Mouse (Mus musculus) stomach, embryonic 16.5 days (tissue): ENCODE results near the gene Spata31d1d. TPM values are rescaled to one million over a fixed set of nuclear protein-coding genes. Genes with fewer than 3 reads are reported as not detected.

ENCODE experiments used
- ATAC-seq: fragments of 200-750 bp; cut with Nextera tagmentation; 2 replicates; pipeline ENCODE4 v1.8.0; 2017; ENCODE audit warnings: moderate number of reproducible peaks, moderate TSS enrichment; ENCODE audit not compliant: insufficient read depth, low FRiP score
- H3K27ac ChIP-seq: fragments of 300-500 bp; sonication (generic); 2 replicates; pipeline ENCODE4 v1.5.1; 2014; ENCODE audit warnings: low read length
- H3K27me3 ChIP-seq: fragments of 300-500 bp; sonication (generic); 2 replicates; pipeline ENCODE4 v1.6.1; 2014; ENCODE audit warnings: low read length, control low read depth, mixed read lengths; ENCODE audit not compliant: control insufficient read depth, insufficient read depth
- H3K36me3 ChIP-seq: fragments of 300-500 bp; sonication (generic); 2 replicates; pipeline ENCODE4 v1.6.1; 2014; ENCODE audit warnings: low read length; ENCODE audit not compliant: control insufficient read depth, insufficient read depth
- H3K4me1 ChIP-seq: fragments of 300-500 bp; sonication (generic); 2 replicates; pipeline ENCODE4 v1.6.1; 2014; ENCODE audit warnings: low read length, control low read depth, mixed read lengths; ENCODE audit not compliant: control insufficient read depth, insufficient read depth
- H3K4me2 ChIP-seq: fragments of 300-500 bp; sonication (generic); 2 replicates; pipeline ENCODE4 v1.6.1; 2014; ENCODE audit warnings: low read depth, low read length, mixed read lengths
- H3K4me3 ChIP-seq: fragments of 300-500 bp; sonication (generic); replicated peaks from 2 replicates; pipeline ENCODE4 v1.5.1; 2014; ENCODE audit warnings: mild to moderate bottlenecking, low read length
- H3K9ac ChIP-seq: fragments of 300-500 bp; sonication (generic); 2 replicates; pipeline ENCODE4 v1.6.1; 2014; ENCODE audit warnings: low read length
- H3K9me3 ChIP-seq: fragments of 300-500 bp; sonication (generic); replicated peaks from 2 replicates; pipeline ENCODE4 v1.6.1; 2016; ENCODE audit warnings: low read length, control low read depth; ENCODE audit not compliant: control insufficient read depth
- WGBS: fragments of 180-500 bp; shearing (Covaris S2); extraction: QIAGEN DNeasy Blood & Tissue Kit; methylation state at CpG from one replicate; pipeline ENCODE4 v1.1.7; 2014; 5-methylcytosine and 5-hydroxymethylcytosine counted together
- polyA plus RNA-seq: library from polyadenylated mRNA; unstranded; fragments of >200 nt; fragmentation: Nextera tagmentation; extraction: Ambion mirVana; gene quantifications from 2 replicates; pipeline ENCODE4 v1.2.1, GENCODE M21; 2015

The Spata31d1d gene
- polyA plus RNA-seq, 1 experiment from 2014 or later, result not detected

DNA sequence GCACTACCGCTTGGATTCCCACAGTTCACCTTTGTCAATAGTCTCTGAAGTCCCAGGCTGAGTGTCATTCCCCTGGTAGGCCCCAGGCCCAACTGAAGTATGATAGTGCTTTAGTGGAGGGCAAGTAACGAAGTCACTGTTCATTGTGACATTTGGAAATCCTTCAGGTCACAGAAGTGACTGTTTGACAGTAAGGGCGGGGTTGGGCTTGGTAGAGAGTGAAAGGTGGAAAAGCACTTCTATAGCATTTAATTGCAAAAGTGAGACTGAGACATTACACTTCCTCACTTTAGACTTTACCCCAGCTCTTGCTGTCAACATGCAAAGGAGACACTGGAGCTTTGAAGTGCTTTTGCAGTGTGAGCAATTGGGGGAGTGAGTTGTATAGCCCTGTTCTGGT is 37.5 kb downstream of the Spata31d1d start, which contains the start of gene 4921517D22Rik:
4921517D22Rik (minus strand) TSS at position 101 of the 400 bp plus-strand sequence.
- ATAC-seq, result no peak
- no peak within 1 kb of the TSS for H3K9ac ChIP-seq
- H3K36me3 ChIP-seq, result no peaks in the 10 kb centered on the region
- H3K9me3 ChIP-seq, result no peaks in the 10 kb centered on the region
- WGBS, result 83% methylated on average over 3 of the region's 3 CpGs
- no peaks in the 10 kb centered on the region for H3K27me3 ChIP-seq
- H3K27ac ChIP-seq, result no peak within 1 kb of the TSS
- H3K4me1 ChIP-seq, result no peaks in the 10 kb centered on the region
- no peak within 1 kb of the TSS for H3K4me2 ChIP-seq
- no peak within 1 kb of the TSS for H3K4me3 ChIP-seq

DNA sequence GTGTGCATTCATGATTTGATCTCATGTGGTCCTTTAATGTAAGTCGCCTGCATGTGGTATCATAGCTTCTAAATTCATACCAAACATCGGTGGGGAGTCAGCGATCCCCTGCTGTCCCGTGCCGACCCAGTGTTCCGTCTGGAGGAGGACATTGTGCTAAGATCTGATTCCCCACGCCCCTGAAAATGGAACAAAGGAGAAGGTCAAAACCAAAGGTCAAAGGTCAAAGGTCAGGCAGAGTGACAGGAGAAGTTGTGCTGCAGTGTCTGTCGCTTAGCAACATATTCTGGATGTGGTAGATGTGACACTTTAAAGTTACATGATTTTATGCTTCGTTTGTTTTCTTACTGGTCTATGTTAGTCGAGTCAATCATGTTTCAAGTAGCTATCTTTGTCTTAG is 40.1 kb downstream of the Spata31d1d start:
- no peak for ATAC-seq
- no peaks in the 10 kb centered on the region for H3K36me3 ChIP-seq
- no peak overlapping the region for H3K9ac ChIP-seq
- H3K27ac ChIP-seq, result no peak overlapping the region
- H3K4me2 ChIP-seq, result no peak overlapping the region
- H3K4me3 ChIP-seq, result no peak overlapping the region
- WGBS, result 72% methylated on average over 10 of the region's 10 CpGs
- H3K9me3 ChIP-seq, result no peaks in the 10 kb centered on the region
- H3K4me1 ChIP-seq, result no peaks in the 10 kb centered on the region
- no peaks in the 10 kb centered on the region for H3K27me3 ChIP-seq

- no peak overlapping the region for H3K27ac ChIP-seq
- ATAC-seq, result no peak
- H3K4me3 ChIP-seq, result no peak overlapping the region
- no peaks in the 10 kb centered on the region for H3K9me3 ChIP-seq
- H3K4me1 ChIP-seq, result no peaks in the 10 kb centered on the region
- no peak overlapping the region for H3K4me2 ChIP-seq
- 79% methylated on average over 7 of the region's 7 CpGs for WGBS
- H3K9ac ChIP-seq, result no peak overlapping the region
- no peaks in the 10 kb centered on the region for H3K36me3 ChIP-seq
- no peaks in the 10 kb centered on the region for H3K27me3 ChIP-seq
These were observed 41.0 kb downstream of the Spata31d1d start for GRCm38 (mm10) chr13:59690576-59690975.

GRCm38 (mm10) chr13:59689843-59690242 is 41.7 kb downstream of the Spata31d1d start:
- Histone ChIP-seq H3K27me3 (no peaks in the 10 kb centered on the region), H3K4me1 (no peaks in the 10 kb centered on the region), H3K9me3 (no peaks in the 10 kb centered on the region), H3K36me3 (no peaks in the 10 kb centered on the region), H3K4me3 (no peak overlapping the region), H3K27ac (no peak overlapping the region), H3K4me2 (no peak overlapping the region), H3K9ac (no peak overlapping the region)
- WGBS, result 92% methylated on average over 3 of the region's 3 CpGs
- ATAC-seq, result no peak

DNA sequence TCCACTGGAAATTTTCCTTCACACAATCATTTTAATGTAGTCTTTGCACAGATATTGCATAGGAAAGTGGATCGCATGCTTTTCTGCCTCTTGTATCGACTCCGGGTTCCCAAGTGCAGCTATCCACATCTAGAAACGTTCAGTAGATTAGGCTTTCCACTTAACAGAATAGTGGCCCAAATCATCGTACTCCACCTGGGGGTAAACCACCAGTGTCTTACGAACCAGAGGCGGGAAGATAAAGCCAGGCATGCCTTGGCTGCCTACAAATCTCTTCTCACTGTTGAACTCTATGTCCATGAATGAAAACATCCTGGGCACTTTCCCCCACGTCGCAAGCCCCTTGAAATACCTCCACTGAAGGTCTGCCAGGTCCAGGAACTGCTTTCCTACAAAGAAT is 42.2 kb downstream of the Spata31d1d start:
- Histone ChIP-seq H3K4me3 (no peak overlapping the region), H3K4me2 (no peak overlapping the region), H3K27me3 (no peaks in the 10 kb centered on the region), H3K27ac (no peak overlapping the region), H3K9ac (no peak overlapping the region), H3K4me1 (no peaks in the 10 kb centered on the region), H3K36me3 (no peaks in the 10 kb centered on the region), H3K9me3 (no peaks in the 10 kb centered on the region)
- WGBS, result 85% methylated on average over 9 of the region's 9 CpGs
- no peak for ATAC-seq

DNA sequence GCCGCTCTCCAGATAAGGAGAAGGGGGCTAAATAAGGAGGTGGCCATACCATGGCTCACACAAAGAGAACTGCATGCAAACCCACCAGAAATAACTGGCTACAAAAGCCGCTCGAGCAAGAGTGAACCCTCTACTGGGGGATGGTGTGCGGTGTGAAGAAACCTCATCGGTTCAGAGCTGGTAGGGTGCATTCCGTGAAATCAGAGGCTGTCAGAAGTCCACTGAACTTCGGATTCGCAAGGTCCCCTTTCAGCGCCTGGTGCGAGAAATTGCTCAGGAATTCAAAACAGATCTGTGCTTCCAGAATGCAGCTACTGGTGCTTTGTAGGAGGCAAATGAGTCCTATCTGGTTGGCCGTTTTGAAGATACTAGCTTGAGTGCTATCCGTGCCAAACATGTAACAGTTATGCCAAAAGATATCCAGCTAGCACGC is 43.2 kb downstream of the Spata31d1d start:
- Histone ChIP-seq H3K9ac (no peak overlapping the region), H3K27me3 (no peaks in the 10 kb centered on the region), H3K27ac (no peak overlapping the region), H3K4me3 (no peak overlapping the region), H3K4me1 (no peaks in the 10 kb centered on the region), H3K9me3 (no peaks in the 10 kb centered on the region), H3K4me2 (no peak overlapping the region), H3K36me3 (no peaks in the 10 kb centered on the region)
- no peak for ATAC-seq
- WGBS, result 66% methylated on average over 13 of the region's 13 CpGs

DNA sequence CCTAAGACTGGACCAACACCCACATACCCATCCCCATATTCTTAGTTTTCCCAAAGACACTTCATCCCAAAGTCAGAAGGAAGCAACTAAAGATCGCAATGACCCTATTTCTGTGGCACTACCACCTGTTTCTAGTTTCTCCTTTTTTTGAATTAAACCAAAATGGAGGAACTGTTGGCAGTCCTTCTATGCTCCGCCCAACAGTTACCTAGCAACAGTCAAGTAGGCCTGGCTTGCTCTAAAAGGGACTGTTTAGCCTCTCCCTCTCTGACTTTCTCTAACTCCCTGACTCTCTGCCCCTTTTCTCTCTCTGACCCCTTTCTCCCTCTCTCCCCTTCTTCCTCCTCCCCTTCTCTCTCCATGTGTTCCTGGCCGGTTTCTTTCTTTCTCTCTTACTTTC is 46.3 kb downstream of the Spata31d1d start:
- Histone ChIP-seq H3K4me1 (no peaks in the 10 kb centered on the region), H3K4me3 (no peak overlapping the region), H3K4me2 (no peak overlapping the region), H3K27ac (no peak overlapping the region), H3K36me3 (no peaks in the 10 kb centered on the region), H3K9me3 (no peaks in the 10 kb centered on the region), H3K9ac (no peak overlapping the region), H3K27me3 (no peaks in the 10 kb centered on the region)
- WGBS, result 81% methylated on average over 3 of the region's 3 CpGs
- ATAC-seq, result no peak

DNA sequence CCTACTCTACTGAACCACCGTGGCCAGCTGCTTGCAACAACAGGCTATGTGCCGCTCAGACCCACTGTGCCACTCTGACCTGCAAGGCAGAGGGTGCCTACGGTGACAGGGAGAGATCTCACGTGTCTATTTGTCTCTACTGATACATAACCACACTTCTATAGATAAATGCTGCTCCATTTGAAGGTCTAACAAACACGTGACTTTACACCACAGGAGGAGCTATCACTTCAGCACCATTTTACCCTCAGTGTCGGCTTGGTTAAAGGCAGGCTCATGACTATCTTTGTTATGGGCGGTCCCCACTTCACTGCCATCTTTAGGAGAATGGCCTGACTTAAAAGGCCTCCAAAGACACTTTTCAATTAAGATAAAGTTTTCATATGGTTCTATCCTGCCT is 48.9 kb downstream of the Spata31d1d start:
- H3K4me3 ChIP-seq, result no peak overlapping the region
- no peak overlapping the region for H3K4me2 ChIP-seq
- no peaks in the 10 kb centered on the region for H3K36me3 ChIP-seq
- H3K9ac ChIP-seq, result no peak overlapping the region
- H3K9me3 ChIP-seq, result no peaks in the 10 kb centered on the region
- ATAC-seq, result no peak
- no peaks in the 10 kb centered on the region for H3K4me1 ChIP-seq
- WGBS, result 15% methylated on average over 7 of the region's 7 CpGs
- H3K27me3 ChIP-seq, result no peaks in the 10 kb centered on the region
- no peak overlapping the region for H3K27ac ChIP-seq

DNA sequence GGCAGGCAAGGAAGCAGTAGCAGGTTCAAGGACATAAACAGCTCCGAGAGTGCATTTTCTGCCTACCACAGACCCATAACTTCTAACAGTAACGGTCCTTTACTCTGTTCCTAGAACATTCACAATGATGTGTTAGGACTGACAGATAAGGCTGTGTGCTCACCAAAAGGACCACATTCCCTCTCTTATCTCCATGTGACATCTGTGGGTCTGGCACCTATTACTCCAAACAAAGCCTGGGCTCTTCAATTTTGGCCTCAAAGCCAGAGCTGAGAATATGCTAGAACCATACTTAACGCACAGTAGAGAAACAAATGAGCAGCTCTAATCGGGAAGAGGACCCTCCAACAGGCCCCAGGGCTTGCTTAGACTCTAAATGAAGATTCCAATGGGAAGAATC is 51.6 kb downstream of the Spata31d1d start:
- WGBS, result 59% methylated on average over 4 of the region's 4 CpGs
- Histone ChIP-seq H3K9me3 (no peaks in the 10 kb centered on the region), H3K27me3 (no peaks in the 10 kb centered on the region), H3K4me1 (no peaks in the 10 kb centered on the region), H3K9ac (no peak overlapping the region), H3K27ac (no peak overlapping the region), H3K36me3 (no peaks in the 10 kb centered on the region), H3K4me2 (no peak overlapping the region), H3K4me3 (no peak overlapping the region)
- ATAC-seq, result no peak

DNA sequence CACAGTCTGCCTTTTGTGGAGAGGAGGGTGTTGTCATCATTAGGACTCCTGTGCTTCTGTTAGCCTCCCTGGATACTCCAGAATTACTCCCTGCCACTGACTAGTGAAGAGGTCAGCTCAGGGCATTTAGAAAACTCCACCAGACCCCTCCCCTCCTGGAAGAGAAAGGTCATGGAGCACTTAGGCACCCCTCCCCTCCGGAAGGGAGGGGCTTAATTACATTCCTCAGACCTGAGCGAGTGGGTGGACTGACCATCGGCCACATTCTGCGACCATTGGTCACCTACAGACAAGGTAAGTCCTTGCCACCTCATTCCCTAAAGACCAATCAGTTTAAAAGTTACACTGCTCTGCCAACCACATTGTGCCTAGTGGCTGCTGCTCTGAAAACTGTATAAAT is 52.2 kb downstream of the Spata31d1d start:
- H3K9me3 ChIP-seq, result no peaks in the 10 kb centered on the region
- H3K4me2 ChIP-seq, result no peak overlapping the region
- no peak overlapping the region for H3K4me3 ChIP-seq
- no peak for ATAC-seq
- H3K27ac ChIP-seq, result no peak overlapping the region
- peaks cover under 1% of the 10 kb centered on the region; the same call in 1 of the 2 replicates for H3K4me1 ChIP-seq
- H3K9ac ChIP-seq, result no peak overlapping the region
- H3K36me3 ChIP-seq, result no peaks in the 10 kb centered on the region
- 34% methylated on average over 4 of the region's 4 CpGs for WGBS
- no peaks in the 10 kb centered on the region for H3K27me3 ChIP-seq
